Comparison of ENCODE assay signal across 11 mouse cellular contexts in the genomic region with DNA sequence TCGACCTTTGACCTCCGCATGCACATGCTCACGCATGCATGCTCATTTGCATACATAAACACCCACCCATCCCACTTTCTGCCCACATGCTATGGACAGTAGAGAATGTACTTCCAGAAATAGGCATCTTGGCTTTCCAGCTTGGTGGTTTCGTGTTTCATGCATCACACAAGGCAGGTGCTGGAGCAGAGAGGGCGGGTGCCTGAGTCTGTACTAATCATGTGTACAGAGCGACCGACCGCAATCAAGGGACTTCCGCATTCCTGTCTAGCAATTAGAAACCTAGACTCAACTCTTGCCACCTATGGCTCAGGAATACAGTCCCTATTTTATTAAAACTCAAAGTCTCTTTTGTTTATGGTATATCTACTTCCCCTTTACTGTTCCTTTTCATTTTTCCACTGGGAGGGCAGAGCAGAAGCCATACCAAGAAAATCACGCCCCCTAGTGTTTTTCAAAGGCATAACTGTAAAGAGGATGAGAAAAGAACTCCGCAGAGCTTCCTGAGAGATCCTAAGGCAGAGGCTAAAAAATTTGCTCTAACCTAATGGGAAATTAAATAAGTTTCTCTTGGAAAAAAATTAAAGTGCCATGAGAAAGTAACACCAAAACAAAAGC. TPM values are rescaled to one million over a fixed set of nuclear protein-coding genes. Genes with fewer than 3 reads are reported as not detected.
A peak's percentile ranks its signal among the peaks of the same experiment; 100 is the strongest.
DNase-seq lines count a peak whose midpoint lies in the region; ATAC-seq lines count a peak whose summit lies in the region.
"Had no signal": no experiment of that assay in that cellular context is flagged by ENCODE, and none has a peak within 500 bp of the region (broad histone marks: within the 10 kb centered on the region; RNA-seq: fewer than 3 reads in every experiment).

No protein-coding gene starts in this region.

- peak; percentile 85 for ATAC-seq in granulocyte monocyte progenitor cell, adult 5-6 weeks (replicated peaks; ENCODE audit: poor library complexity, severe bottlenecking)
- no peak for ATAC-seq in hindbrain, embryonic 13.5 days (ENCODE audit: low FRiP score)
- no peak for ATAC-seq in hindbrain, embryonic 11.5 days (ENCODE audit: low FRiP score)

- WGBS in hindbrain, embryonic 13.5 days, result 84% methylated on average over 11 of the region's 11 CpGs
- WGBS in hindbrain, embryonic 11.5 days, result 78% methylated on average over 11 of the region's 11 CpGs

- no peak overlapping the region for H3K4me2 ChIP-seq in hindbrain, embryonic 13.5 days
- H3K4me2 ChIP-seq in hindbrain, embryonic 11.5 days (replicated peaks; ENCODE audit: low read depth, low read length), result no peak overlapping the region
- H3K4me2 ChIP-seq: limb, embryonic 12.5 days; midbrain, embryonic 12.5 days had no signal

- H3K9me3 ChIP-seq in hindbrain, embryonic 13.5 days, result no peaks in the 10 kb centered on the region
- no peaks in the 10 kb centered on the region for H3K9me3 ChIP-seq in hindbrain, embryonic 11.5 days (ENCODE audit: control insufficient read depth, low read length)
- H3K9me3 ChIP-seq: heart, embryonic 10.5 days; limb, embryonic 12.5 days; midbrain, embryonic 12.5 days had no signal

- H3K4me1 ChIP-seq in hindbrain, embryonic 13.5 days (replicated peaks), result no peaks in the 10 kb centered on the region
- H3K4me1 ChIP-seq in hindbrain, embryonic 11.5 days (replicated peaks; ENCODE audit: control insufficient read depth, insufficient read depth, low read length), result no peaks in the 10 kb centered on the region
- H3K4me1 ChIP-seq: midbrain, embryonic 12.5 days had no signal

- H3K36me3 ChIP-seq in hindbrain, embryonic 13.5 days, result no peaks in the 10 kb centered on the region
- no peaks in the 10 kb centered on the region for H3K36me3 ChIP-seq in hindbrain, embryonic 11.5 days (ENCODE audit: control insufficient read depth, insufficient read depth, low read length)
- H3K36me3 ChIP-seq: heart, embryonic 10.5 days; limb, embryonic 12.5 days; midbrain, embryonic 12.5 days had no signal

- DNase-seq in gastrocnemius, adult 18-20 months (ENCODE audit: low spot score), result peak; percentile 74
- DNase-seq in gastrocnemius, postnatal 10 days, result no peak
- DNase-seq in 416B (ENCODE audit: low read depth), result peak; percentile 37
- peak; percentile 27 for DNase-seq in lung, postnatal 10 days
- no peak for DNase-seq in hindbrain, embryonic 11.5 days (ENCODE audit: low spot score)
- no peak for DNase-seq in thymus, postnatal 0 days (ENCODE audit: low spot score)

- H3K9ac ChIP-seq in hindbrain, embryonic 13.5 days, result no peak overlapping the region
- no peak overlapping the region for H3K9ac ChIP-seq in hindbrain, embryonic 11.5 days (ENCODE audit: low read depth, low read length)
- H3K9ac ChIP-seq: limb, embryonic 12.5 days; midbrain, embryonic 12.5 days had no signal

- H3K4me3 ChIP-seq in hindbrain, embryonic 13.5 days, result no peak overlapping the region
- H3K4me3 ChIP-seq in hindbrain, embryonic 11.5 days (ENCODE audit: low read depth, low read length), result no peak overlapping the region
- H3K4me3 ChIP-seq: heart, embryonic 10.5 days; limb, embryonic 12.5 days; midbrain, embryonic 12.5 days had no signal

- H3K27me3 ChIP-seq in hindbrain, embryonic 13.5 days, result no peaks in the 10 kb centered on the region
- H3K27me3 ChIP-seq in hindbrain, embryonic 11.5 days (ENCODE audit: control insufficient read depth, insufficient read depth, low read length), result no peaks in the 10 kb centered on the region
- H3K27me3 ChIP-seq: limb, embryonic 12.5 days; midbrain, embryonic 12.5 days had no signal

- H3K27ac ChIP-seq in hindbrain, embryonic 13.5 days, result no peak overlapping the region
- no peak overlapping the region for H3K27ac ChIP-seq in hindbrain, embryonic 11.5 days (ENCODE audit: low read depth, low read length)
- H3K27ac ChIP-seq: heart, embryonic 10.5 days; limb, embryonic 12.5 days; midbrain, embryonic 12.5 days had no signal

RNA-seq across cellular contexts. Expression of gene Clic5, which starts 22.5 kb away (rescaled TPM):
- total RNA-seq in gastrocnemius, adult 18-20 months (2021), result 100 to 1,000 TPM; 109 to 117 TPM
- total RNA-seq in gastrocnemius, postnatal 10 days (2021), result 10 to 100 TPM; 76.5 TPM
- total RNA-seq in granulocyte monocyte progenitor cell, adult 5-6 weeks (2014; fragmentation: Nextera tagmentation), result 0.26 TPM in 1 of 2 replicates, not detected in the other
- 0.26 and 0.57 TPM in 2 replicates for total RNA-seq in granulocyte monocyte progenitor cell, adult 5-6 weeks (2017)
- polyA plus RNA-seq in hindbrain, embryonic 13.5 days (2015; fragmentation: Nextera tagmentation; extraction: Ambion mirVana), result 0.18 and 0.23 TPM in 2 replicates
- polyA plus RNA-seq in hindbrain, embryonic 11.5 days (2014; fragmentation: Nextera tagmentation; extraction: Ambion mirVana), result 0.15 and 0.26 TPM in 2 replicates
- polyA plus RNA-seq in thymus, postnatal 0 days (2015; fragmentation: Nextera tagmentation; extraction: Ambion mirVana), result 7.8 and 9.4 TPM in 2 replicates

Comparison
In these comparisons a context has a peak if more than half of its experiments do, and no peak if none do; other contexts are left out.
1. DNase-seq: peak in gastrocnemius, adult 18-20 months (single experiment), 416B (single experiment) and lung, postnatal 10 days (single experiment); none in gastrocnemius, postnatal 10 days (single experiment), hindbrain, embryonic 11.5 days (single experiment) and thymus, postnatal 0 days (single experiment).
2. RNA of gene Clic5, which starts 22.5 kb away (total RNA-seq): 109 to 117 TPM in gastrocnemius, adult 18-20 months and 76.5 TPM in gastrocnemius, postnatal 10 days; 0.26 to 0.57 TPM in granulocyte monocyte progenitor cell, adult 5-6 weeks; every median in the first group is over 10 times any median in the second.